Mouse (Mus musculus): Measurements from ENCODE around the gene Ddx39. TPM values are rescaled to one million over a fixed set of nuclear protein-coding genes. Genes with fewer than 3 reads are reported as not detected.

Ddx39 gene
- polyA plus RNA-seq, 1 experiment from 2014 or later = 185 TPM

DNA sequence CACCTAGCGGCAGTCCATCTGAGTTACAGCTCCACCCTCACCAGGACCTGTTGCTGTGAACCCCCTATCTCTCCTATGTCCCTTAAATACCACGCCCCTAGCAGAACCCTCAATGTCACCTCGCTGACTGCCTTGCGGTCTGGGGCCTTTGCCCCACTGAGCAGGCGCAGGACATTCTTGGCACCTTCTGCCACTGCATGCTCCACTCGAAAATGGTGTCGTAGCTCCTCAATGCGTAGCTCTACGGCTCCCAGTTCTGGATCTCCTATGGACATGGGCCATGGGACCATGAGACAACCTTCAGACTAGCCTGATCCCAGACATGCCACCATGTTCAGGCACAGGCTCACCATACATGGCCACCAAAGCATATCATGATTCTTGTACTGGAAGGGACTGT, 30.5 kb upstream of the Ddx39 start:
- 92% methylated on average over 9 of the region's 9 CpGs for WGBS
- Histone ChIP-seq H3K4me1 (no peaks in the 10 kb centered on the region), H3K27ac (no peak overlapping the region), H3K36me3 (replicated peaks) (peaks cover 69% of the 10 kb centered on the region), H3K4me3 (replicated peaks) (no peak overlapping the region), H3K9me3 (no peaks in the 10 kb centered on the region), H3K9ac (no peak overlapping the region), H3K4me2 (no peak overlapping the region), H3K27me3 (no peaks in the 10 kb centered on the region)
- ATAC-seq (ENCODE audit: low FRiP score) = no peak

DNA sequence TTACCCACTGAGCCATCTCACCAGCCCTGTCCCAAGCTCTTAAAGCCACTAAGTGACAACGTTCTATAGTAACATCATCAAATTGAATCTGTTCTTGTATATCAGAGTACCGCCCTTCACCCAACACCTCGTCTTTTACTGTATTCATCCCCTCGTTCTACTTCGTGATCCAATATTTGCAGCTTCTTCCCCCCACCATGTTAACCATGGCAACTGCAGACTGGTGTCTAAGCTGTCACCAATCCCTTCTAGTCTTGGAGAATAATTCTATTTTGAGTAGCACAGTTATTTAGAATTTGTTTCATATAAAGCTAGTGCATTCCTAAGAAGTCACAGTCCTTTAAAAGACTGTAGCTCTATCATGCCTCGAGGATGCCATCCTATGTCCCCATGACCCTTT, 25.7 kb upstream of the Ddx39 start:
- no peak for ATAC-seq (ENCODE audit: low FRiP score)
- no peak overlapping the region for H3K4me2 ChIP-seq
- no peak overlapping the region for H3K27ac ChIP-seq
- no peaks in the 10 kb centered on the region for H3K4me1 ChIP-seq
- no peaks in the 10 kb centered on the region for H3K27me3 ChIP-seq
- H3K9me3 ChIP-seq = no peaks in the 10 kb centered on the region
- H3K9ac ChIP-seq = no peak overlapping the region
- WGBS = 92% methylated on average over 6 of the region's 6 CpGs
- H3K4me3 ChIP-seq (replicated peaks) = no peak overlapping the region
- H3K36me3 ChIP-seq (replicated peaks) = peaks cover 54% of the 10 kb centered on the region

DNA sequence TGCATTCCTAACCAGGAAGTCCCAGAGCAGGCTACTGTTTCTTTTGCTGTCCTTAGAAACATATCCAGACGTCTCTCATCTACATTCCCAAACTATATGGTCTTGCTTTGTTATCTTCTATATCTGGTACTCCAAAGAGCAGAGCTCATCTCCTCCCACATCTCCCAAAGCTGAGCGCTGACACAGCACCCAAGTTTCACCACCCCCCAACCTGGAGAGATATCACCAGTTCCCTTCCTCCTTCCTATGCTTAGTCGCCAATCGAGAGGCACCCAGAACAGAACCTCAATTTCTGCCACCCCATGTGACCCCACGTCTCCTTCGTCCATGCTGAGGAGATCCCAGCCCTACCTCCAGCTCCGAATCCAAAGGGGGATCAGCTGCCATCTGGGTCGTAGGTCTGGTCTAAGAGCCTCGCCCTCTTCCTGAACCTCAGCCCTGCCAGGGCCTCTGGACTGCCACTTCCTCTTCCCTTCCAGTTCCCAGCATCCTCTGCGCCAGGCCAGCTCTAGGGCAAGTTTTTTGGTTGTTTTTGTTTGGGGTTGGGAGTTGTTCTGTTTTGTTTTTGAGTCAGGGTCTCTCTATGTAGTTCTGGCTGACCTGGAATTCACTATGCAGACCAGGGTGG, 21.3 kb upstream of the Ddx39 start:
- 87% methylated on average over 10 of the region's 10 CpGs for WGBS
- Histone ChIP-seq H3K9me3 (no peaks in the 10 kb centered on the region), H3K36me3 (replicated peaks) (peaks cover 27% of the 10 kb centered on the region), H3K27ac (no peak overlapping the region), H3K9ac (no peak overlapping the region), H3K27me3 (no peaks in the 10 kb centered on the region), H3K4me2 (no peak overlapping the region), H3K4me1 (peaks cover 19% of the 10 kb centered on the region), H3K4me3 (replicated peaks) (no peak overlapping the region)
- ATAC-seq (ENCODE audit: low FRiP score) = no peak

DNA sequence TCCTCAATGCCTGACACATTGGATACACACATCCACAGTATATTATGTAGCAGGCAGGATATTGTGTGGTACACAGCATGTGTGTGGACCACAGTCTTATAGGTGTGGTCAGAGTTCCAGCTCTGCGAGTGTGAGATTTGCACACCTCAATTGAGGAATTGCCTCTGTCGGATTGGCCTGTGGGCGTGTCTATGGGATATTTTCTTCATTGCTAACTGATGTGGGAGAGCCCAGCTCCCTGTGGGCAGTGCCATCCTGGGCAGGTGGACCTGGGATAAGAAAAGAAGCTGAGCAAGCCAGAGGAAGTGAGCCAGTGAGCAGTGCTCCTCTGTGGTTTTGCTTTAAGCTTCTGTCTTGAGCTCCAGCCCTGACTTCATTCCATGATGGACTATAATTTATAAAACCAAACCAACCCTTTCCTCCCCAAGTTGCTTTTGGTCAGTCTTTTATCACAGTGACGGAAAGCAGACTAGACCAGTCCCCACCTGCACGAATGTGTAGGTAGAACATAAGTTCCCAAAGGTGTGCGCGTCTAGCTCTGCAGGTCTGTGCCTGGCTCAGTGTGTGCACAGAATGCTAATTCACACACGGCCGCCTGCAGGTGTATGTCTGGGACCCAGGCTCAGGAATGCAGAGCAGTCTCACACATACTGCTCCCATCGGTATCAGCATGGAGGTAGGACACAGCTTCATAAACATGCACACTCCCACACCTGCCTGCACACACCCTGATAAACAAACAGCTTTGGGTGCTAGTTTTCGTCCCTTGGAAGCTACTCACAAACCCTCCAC, 20.4 kb upstream of the Ddx39 start:
- no peaks in the 10 kb centered on the region for H3K27me3 ChIP-seq
- H3K4me2 ChIP-seq = no peak overlapping the region
- peaks cover 25% of the 10 kb centered on the region for H3K36me3 ChIP-seq (replicated peaks)
- WGBS = 88% methylated on average over 11 of the region's 11 CpGs
- peaks cover 23% of the 10 kb centered on the region for H3K4me1 ChIP-seq
- no peaks in the 10 kb centered on the region for H3K9me3 ChIP-seq
- H3K4me3 ChIP-seq (replicated peaks) = no peak overlapping the region
- no peak for ATAC-seq (ENCODE audit: low FRiP score)
- H3K9ac ChIP-seq = no peak overlapping the region
- no peak overlapping the region for H3K27ac ChIP-seq

DNA sequence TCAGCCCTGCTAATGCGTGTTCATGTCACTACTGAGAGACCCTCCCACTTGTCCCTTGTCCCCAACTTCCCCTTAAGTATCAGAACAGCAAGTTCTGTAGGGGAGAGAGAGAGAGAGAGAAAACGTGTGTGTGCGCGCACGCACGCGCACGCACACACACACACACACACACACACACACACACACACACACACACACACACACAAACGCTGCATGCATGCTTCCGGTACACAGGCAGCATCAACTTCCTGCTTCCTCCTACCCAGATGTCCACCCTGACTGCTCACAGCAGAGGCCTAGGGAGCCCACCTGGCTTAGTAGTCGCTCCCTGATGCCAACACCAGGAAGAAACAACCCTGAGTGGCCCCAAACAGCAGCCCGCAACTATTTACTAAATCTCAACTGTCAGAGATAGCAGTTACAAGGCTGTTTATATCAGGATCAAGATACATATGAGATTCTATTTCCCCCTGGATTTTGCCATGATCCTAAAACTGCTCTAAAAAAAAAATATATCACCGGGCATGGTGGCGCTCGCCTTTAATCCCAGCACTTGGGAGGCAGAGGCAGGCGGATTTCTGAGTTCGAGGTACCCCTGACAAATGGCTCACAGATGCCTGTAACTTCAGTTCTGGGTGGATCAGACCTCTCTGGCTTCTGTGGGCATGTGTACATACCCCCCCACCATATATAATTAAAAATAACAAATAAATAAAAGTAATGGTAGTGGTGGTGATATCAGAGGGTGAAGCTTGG, 19.4 kb upstream of the Ddx39 start:
- Histone ChIP-seq H3K27me3 (no peaks in the 10 kb centered on the region), H3K36me3 (replicated peaks) (peaks cover 21% of the 10 kb centered on the region), H3K9ac (no peak overlapping the region), H3K4me3 (replicated peaks) (no peak overlapping the region), H3K4me1 (peaks cover 25% of the 10 kb centered on the region), H3K27ac (no peak overlapping the region), H3K4me2 (no peak overlapping the region), H3K9me3 (no peaks in the 10 kb centered on the region)
- WGBS = 92% methylated on average over 8 of the region's 17 CpGs
- ATAC-seq (ENCODE audit: low FRiP score) = no peak

DNA sequence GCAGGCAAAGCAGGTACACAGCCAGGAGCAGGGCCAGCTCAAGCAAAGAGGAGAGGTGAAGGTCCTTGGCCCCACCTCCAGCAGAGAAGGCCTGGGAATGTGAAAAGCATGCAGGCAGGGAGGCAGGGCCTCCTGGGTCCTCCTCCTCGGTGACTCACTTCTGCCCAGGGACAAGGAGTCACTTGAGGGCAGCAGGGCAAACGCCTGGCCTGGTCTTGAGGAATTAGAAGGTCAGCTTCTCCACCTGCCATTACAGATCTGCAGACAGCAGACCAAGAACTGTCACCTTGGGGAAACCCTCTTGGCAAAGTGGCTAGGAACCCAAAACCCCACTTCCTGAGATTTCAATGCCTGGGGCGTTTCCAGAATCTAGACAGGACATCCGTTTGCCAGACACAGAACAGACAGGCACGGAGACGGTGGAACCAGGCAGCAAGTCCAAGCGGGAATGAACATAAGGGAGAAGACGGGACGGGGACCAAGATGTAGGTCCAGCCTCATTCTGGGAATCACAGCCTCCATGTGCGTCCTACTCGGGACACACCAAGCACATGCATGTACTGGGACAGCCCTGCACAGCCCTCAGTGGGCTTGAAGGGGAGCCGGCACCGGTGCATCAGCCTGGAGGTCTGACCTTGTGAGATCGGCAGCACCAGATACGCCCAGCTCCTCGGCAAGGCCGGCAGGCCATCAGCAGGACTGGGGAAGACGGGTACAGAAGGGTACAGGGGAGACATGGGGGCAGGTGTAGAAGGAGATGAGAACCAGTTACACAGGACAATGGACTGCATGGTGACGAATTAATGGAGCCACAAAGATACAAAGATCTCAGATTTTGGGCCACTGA, 17.4 kb upstream of the Ddx39 start:
- 0 out of 2 replicates have a peak overlapping the region, but pooled peaks have one; percentile 9 for H3K27ac ChIP-seq

DNA sequence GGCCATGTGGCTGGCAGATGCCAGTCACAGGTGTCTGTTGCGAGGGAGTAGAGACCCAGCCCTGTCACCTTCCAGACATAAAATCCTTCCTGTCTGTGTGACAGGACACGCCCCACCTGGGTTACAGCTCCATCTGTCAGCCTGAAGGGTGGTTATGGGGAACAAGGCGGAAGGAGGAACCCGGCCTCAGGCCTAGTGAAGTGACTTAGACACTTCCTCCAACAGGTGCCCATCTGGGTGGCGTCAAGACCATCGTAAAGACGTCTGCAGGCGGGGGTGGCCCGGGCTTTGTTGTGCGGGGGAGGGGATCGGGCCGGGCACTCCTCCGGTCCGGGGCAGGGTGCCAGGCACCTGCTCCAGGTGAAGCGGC, 16.7 kb upstream of the Ddx39 start:
- H3K27ac ChIP-seq = peak overlapping the region; percentile 71; the same call in 1 of the 2 replicates
- peak overlapping the region; percentile 95 for H3K4me2 ChIP-seq
- no peaks in the 10 kb centered on the region for H3K36me3 ChIP-seq (replicated peaks)
- WGBS = 5% methylated on average over 15 of the region's 15 CpGs
- H3K4me1 ChIP-seq = peaks cover 25% of the 10 kb centered on the region
- H3K9me3 ChIP-seq = no peaks in the 10 kb centered on the region
- peak; percentile 37 for ATAC-seq (ENCODE audit: low FRiP score)
- no peaks in the 10 kb centered on the region for H3K27me3 ChIP-seq
- H3K9ac ChIP-seq = peak overlapping the region; percentile 90
- H3K4me3 ChIP-seq (replicated peaks) = peak overlapping the region; percentile 91

More for the DNA sequence above, 17.4 kb upstream of the Ddx39 start:
- no peaks in the 10 kb centered on the region for H3K27me3 ChIP-seq
- H3K4me3 ChIP-seq (replicated peaks) = peak overlapping the region; percentile 91
- peak overlapping the region; percentile 95 for H3K4me2 ChIP-seq
- H3K4me1 ChIP-seq = peaks cover 25% of the 10 kb centered on the region
- no peaks in the 10 kb centered on the region for H3K9me3 ChIP-seq
- peaks cover under 1% of the 10 kb centered on the region; the same call in 1 of the 2 replicates for H3K36me3 ChIP-seq (replicated peaks)
- ATAC-seq (ENCODE audit: low FRiP score) = no peak
- 61% methylated on average over 19 of the region's 19 CpGs for WGBS
- H3K9ac ChIP-seq = peak overlapping the region; percentile 90

DNA sequence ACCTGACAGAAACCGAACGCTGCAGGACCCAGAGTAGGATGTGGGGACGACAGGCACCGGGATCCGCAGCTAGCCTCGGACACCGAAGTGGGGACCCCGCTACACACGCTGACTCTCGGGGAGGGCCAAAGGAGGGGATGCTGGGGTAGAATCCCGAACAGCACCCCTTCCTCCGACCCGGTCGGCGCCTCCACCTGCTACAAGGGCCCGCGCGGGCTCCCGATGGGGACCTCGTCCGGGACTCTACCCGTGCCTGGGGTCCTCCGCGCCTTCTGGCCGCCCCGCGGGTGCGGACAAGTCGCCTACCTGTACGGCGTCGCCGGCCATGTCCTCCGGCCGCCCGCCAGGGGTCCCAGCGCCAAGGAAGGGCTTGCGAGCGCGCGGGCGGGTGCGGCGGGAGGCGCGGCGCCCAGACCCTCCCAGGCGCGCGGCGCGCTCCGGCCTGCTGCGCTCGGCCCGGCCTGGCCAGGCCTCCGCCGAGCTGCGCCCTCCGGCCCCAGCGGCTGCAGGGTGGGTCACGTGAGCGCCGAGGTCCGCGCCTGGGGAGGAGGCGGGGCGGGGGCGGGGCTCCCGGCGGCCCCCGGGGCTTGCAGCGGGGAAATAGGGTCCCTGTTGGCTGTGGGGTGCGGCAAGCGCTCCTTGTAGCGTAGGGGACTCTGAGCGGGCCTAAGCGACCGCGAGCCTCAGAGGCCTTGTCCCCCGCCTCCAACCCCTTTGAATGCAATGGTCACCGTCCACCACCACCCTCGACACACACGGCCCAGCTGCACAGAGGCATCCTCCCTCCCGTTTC, 16.1 kb upstream of the Ddx39 start, which contains the start of gene Pkn1:
Gene Pkn1 (minus strand): TSS at position 519 of the 793 bp plus-strand sequence.
- Histone ChIP-seq H3K9ac (peak within 1 kb of the TSS; percentile 90), H3K27ac (peak within 1 kb of the TSS; percentile 71), H3K9me3 (no peaks in the 10 kb centered on the region), H3K27me3 (no peaks in the 10 kb centered on the region), H3K4me3 (replicated peaks) (peak within 1 kb of the TSS; percentile 91), H3K4me1 (peaks cover 25% of the 10 kb centered on the region), H3K36me3 (replicated peaks) (no peaks in the 10 kb centered on the region), H3K4me2 (peak within 1 kb of the TSS; percentile 95)
- peak; percentile 94 for ATAC-seq (ENCODE audit: low FRiP score)
- WGBS = under 1% methylated on average over 67 of the region's 85 CpGs

DNA sequence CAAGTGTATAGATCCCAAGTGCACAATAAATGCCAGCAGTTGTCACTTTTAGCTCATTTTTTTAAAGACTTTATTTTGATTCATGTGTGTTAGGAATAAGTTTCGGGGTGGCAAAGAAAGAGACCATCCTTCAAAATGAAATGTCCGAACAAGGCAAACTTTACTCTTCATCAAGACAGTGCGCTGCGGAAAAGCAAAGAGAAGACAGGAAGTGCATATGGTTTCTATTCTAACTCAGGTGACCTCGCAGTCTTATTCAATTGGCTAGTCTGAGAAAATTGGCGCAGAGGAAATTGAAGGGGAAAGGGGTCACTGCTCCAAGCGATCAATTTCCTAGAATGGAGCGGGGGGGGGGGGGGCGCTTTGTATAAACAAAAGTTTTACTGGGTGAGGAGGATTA, 15.4 kb upstream of the Ddx39 start:
- 53% methylated on average over 9 of the region's 9 CpGs for WGBS
- no peaks in the 10 kb centered on the region for H3K9me3 ChIP-seq
- 0 out of 2 replicates have a peak, but pooled peaks cover 2% of the 10 kb centered on the region for H3K27me3 ChIP-seq
- peak overlapping the region; percentile 95 for H3K4me2 ChIP-seq
- ATAC-seq (ENCODE audit: low FRiP score) = no peak
- no peaks in the 10 kb centered on the region for H3K36me3 ChIP-seq (replicated peaks)
- H3K4me3 ChIP-seq (replicated peaks) = peak overlapping the region; percentile 91
- peaks cover 25% of the 10 kb centered on the region for H3K4me1 ChIP-seq
- H3K9ac ChIP-seq = peak overlapping the region; percentile 90; the same call in 1 of the 2 replicates
- H3K27ac ChIP-seq = peak overlapping the region; percentile 71; the same call in 1 of the 2 replicates

DNA sequence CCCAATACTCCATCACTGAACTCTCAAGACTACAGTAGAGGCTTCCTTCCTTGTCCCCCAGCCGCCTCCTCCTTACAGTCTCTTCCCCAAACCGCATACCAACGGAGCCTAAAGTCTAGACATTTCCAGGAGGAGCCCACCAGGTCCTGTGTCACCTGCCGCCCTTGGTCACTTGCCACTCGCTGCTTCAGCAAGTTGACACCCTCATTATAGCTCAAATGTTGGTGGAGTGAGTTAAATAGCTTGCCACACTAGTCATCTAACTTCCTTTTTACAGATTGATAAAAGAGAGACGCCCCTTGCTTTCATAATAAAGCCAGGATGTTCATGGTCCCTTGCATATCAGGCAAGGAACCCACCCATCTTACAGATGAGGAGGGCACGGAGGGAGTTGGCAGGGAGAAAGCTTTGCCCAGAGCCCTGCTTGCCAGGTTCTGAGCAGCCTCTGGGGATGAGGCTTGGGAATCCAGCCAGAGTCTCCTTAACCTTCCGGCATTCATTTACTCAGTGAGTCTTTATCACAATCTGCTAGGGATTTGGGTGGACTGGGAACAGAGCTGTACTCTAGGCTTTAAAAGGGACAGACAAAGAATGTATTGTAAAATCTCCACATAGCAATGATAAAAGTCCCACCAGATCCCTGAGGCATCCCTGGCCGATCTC, 14.4 kb upstream of the Ddx39 start:
- H3K4me3 ChIP-seq (replicated peaks) = no peak overlapping the region
- no peak for ATAC-seq (ENCODE audit: low FRiP score)
- H3K27me3 ChIP-seq = 0 out of 2 replicates have a peak, but pooled peaks cover 4% of the 10 kb centered on the region

More for the DNA sequence above, 14.4 kb upstream of the Ddx39 start:
- Histone ChIP-seq H3K4me2 (no peak overlapping the region), H3K36me3 (replicated peaks) (no peaks in the 10 kb centered on the region), H3K4me1 (peaks cover 25% of the 10 kb centered on the region), H3K27ac (no peak overlapping the region), H3K9me3 (no peaks in the 10 kb centered on the region), H3K9ac (no peak overlapping the region)
- 86% methylated on average over 9 of the region's 9 CpGs for WGBS

All from forebrain, embryonic 12.5 days (tissue).